Mouse (Mus musculus) cerebral cortex, adult 2 months (tissue): ENCODE measurements around the gene Vmn1r129.

Experiments used
- WGBS: fragments of 180-500 bp; shearing (Covaris S2); methylation state at CpG from one replicate; pipeline ENCODE4 v1.1.7; 2018; 5-methylcytosine and 5-hydroxymethylcytosine counted together

The Vmn1r129 gene

DNA sequence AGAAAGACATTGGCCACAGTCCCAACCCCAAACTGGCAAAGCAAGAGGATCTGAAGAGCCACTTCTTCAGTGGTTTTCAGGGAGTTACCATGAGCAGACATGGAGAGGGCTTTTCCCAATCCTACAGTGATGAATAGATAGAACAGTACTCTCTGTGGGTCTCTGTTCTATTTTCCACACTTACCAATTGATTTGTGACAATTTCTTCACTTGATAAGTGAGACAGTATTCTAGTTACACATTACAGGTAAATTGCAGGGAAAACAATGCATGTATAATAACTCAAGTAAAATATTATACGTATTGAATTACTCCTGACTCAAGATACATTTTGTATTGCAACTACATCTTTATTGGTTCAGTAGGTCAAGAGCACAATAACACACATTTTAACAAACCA lies at the start of gene Vmn1r129:
TSS of gene Vmn1r129 (minus strand) at position 101 of the 400 bp plus-strand sequence.
- WGBS = no CpG with 5 or more reads among the region's 1 CpGs

GRCm38 (mm10) chr7:21349073-21349472 lies 12.0 kb downstream of the Vmn1r129 start, which contains the start of gene Vmn1r128:
Vmn1r128 (plus strand) TSS chr7:21349373.
- 70% methylated on average over 1 of the region's 1 CpGs for whole genome bisulfite sequencing

DNA sequence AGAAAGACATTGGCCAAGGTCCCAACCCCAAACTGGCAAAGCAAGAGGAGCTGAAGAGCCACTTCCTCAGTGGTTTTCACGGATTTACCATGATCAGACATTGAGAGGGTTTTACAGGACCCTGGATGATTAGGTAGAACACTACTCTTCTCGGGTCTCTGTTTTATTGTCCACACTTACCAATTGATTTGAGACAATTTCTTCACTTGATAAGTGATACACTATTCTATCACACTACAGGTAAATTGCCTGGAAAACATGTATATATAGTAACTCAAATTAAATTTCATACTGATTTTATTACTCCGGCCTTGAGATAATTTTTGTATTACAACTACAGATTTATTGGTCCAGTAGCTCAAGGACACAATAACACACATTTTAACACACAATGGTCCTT lies 41.3 kb downstream of the Vmn1r129 start, which contains the start of gene Vmn1r127:
TSS of gene Vmn1r127 (minus strand) at position 101 of the 400 bp plus-strand sequence.
- WGBS = no CpG with 5 or more reads among the region's 3 CpGs
